Comparison of ENCODE assay signal across 22 mouse cellular contexts in the genomic region with DNA sequence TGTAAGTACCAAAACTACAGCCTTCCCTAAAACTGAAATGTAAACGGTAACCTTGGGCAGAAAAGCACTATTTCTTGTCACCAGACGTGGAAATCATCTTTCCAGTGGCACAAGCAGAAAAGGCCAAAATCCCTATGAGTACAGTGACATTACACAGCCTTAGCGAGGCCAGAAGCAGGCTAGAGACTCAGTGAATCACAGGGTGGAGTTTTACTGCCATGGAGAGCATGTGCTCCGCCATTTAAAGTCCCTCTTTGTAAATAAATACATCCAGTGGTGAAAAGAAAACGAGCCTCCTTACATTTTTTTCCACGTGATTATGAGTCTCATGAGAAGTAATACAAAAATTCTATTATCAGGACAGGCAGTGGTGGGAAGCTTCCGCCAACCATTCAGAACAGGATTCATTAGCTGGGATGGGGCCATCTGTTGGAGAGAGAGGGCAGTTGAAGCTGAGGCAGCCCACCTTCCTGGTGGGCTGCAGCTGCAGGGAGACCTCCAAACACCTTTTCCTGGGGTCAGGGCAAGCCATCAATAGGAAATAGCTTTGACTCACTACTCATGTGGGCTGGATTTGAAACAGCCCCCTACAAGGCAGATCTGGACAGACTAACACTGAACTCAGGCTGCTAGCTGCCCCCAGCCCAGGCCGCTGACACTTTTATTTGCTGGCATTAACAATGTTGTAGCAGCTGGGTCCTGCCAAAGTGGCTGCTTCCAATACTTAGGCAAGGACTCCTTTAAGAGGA.
DNase-seq lines count a peak whose midpoint lies in the region; ATAC-seq lines count a peak whose summit lies in the region.
"Had no signal": no experiment of that assay in that cellular context is flagged by ENCODE, and none has a peak within 500 bp of the region (broad histone marks: within the 10 kb centered on the region; RNA-seq: fewer than 3 reads in every experiment).

No protein-coding gene starts in this region.

- H3K4me3 ChIP-seq in midbrain, embryonic 14.5 days (replicated peaks; ENCODE audit: low read depth, low read length): no peak overlapping the region
- H3K4me3 ChIP-seq in midbrain, embryonic 10.5 days: no peak overlapping the region
- no peak overlapping the region for H3K4me3 ChIP-seq in limb, embryonic 11.5 days (ENCODE audit: low read depth, low read length)
- H3K4me3 ChIP-seq in kidney, embryonic 16.5 days (ENCODE audit: low read length): no peak overlapping the region
- H3K4me3 ChIP-seq: embryonic facial prominence, embryonic 10.5 days; heart, embryonic 15.5 days had no signal

- no peak overlapping the region for H3K27ac ChIP-seq in midbrain, embryonic 14.5 days (replicated peaks; ENCODE audit: low read depth, low read length)
- H3K27ac ChIP-seq in midbrain, embryonic 10.5 days (replicated peaks): no peak overlapping the region
- peak overlapping the region; percentile 70 for H3K27ac ChIP-seq in limb, embryonic 11.5 days (replicated peaks; ENCODE audit: low read depth, low read length)
- no peak overlapping the region for H3K27ac ChIP-seq in kidney, embryonic 16.5 days (ENCODE audit: low read length)
- H3K27ac ChIP-seq: embryonic facial prominence, embryonic 10.5 days; heart, embryonic 15.5 days had no signal

- no peak overlapping the region for H3K9ac ChIP-seq in midbrain, embryonic 14.5 days (replicated peaks; ENCODE audit: low read length)
- H3K9ac ChIP-seq in limb, embryonic 11.5 days (ENCODE audit: low read length): no peak overlapping the region
- no peak overlapping the region for H3K9ac ChIP-seq in kidney, embryonic 16.5 days (replicated peaks; ENCODE audit: low read length)
- H3K9ac ChIP-seq: forebrain, postnatal 0 days; heart, embryonic 15.5 days; liver, postnatal 0 days had no signal

- peaks cover 6% of the 10 kb centered on the region; the same call in 1 of the 2 replicates for H3K4me1 ChIP-seq in midbrain, embryonic 14.5 days (ENCODE audit: control insufficient read depth, insufficient read depth, low read length)
- H3K4me1 ChIP-seq in midbrain, embryonic 10.5 days: peaks cover 15% of the 10 kb centered on the region
- H3K4me1 ChIP-seq in limb, embryonic 11.5 days (ENCODE audit: control insufficient read depth, insufficient read depth, low read length): peaks cover 44% of the 10 kb centered on the region
- no peaks in the 10 kb centered on the region for H3K4me1 ChIP-seq in kidney, embryonic 16.5 days (ENCODE audit: insufficient read depth, low read length)
- H3K4me1 ChIP-seq: heart, embryonic 15.5 days had no signal

- H3K4me2 ChIP-seq in midbrain, embryonic 14.5 days (ENCODE audit: low read length): no peak overlapping the region
- no peak overlapping the region for H3K4me2 ChIP-seq in limb, embryonic 11.5 days (ENCODE audit: low read depth, severe bottlenecking)
- H3K4me2 ChIP-seq in kidney, embryonic 16.5 days (replicated peaks; ENCODE audit: low read depth, low read length): no peak overlapping the region
- H3K4me2 ChIP-seq: heart, embryonic 15.5 days; liver, embryonic 11.5 days; midbrain, embryonic 11.5 days had no signal

- no peaks in the 10 kb centered on the region for H3K9me3 ChIP-seq in midbrain, embryonic 14.5 days (ENCODE audit: control insufficient read depth, low read length)
- H3K9me3 ChIP-seq in midbrain, embryonic 10.5 days (replicated peaks): no peaks in the 10 kb centered on the region
- no peaks in the 10 kb centered on the region for H3K9me3 ChIP-seq in limb, embryonic 11.5 days (ENCODE audit: control insufficient read depth, low read length)
- no peaks in the 10 kb centered on the region for H3K9me3 ChIP-seq in kidney, embryonic 16.5 days (ENCODE audit: low read length)
- H3K9me3 ChIP-seq: embryonic facial prominence, embryonic 10.5 days; G1E; heart, embryonic 15.5 days had no signal

- peak; percentile 71 for DNase-seq in heart, adult 11 months
- no peak for DNase-seq in heart, postnatal 14 days
- peak; percentile 29 for DNase-seq in midbrain, embryonic 14.5 days
- no peak for DNase-seq in midbrain, embryonic 10.5 days (ENCODE audit: low spot score)
- peak; percentile 83 for DNase-seq in limb, embryonic 11.5 days (ENCODE audit: low spot score)
- DNase-seq in layer of hippocampus, adult 8-10 months (ENCODE audit: low spot score in 2 of 2): no peak
- DNase-seq: cerebellum, adult 18-20 months; cerebellum, postnatal 25 days; forebrain, postnatal 0 days; gastrocnemius, postnatal 25 days; kidney, adult 2 months; kidney, postnatal 10 days; liver, postnatal 0 days had no signal

- H3K27me3 ChIP-seq in midbrain, embryonic 14.5 days (ENCODE audit: control insufficient read depth, insufficient read depth, low read length): no peaks in the 10 kb centered on the region
- 0 out of 2 replicates have a peak, but pooled peaks cover 4% of the 10 kb centered on the region for H3K27me3 ChIP-seq in midbrain, embryonic 10.5 days (ENCODE audit: low read depth, poor library complexity, severe bottlenecking)
- no peaks in the 10 kb centered on the region for H3K27me3 ChIP-seq in limb, embryonic 11.5 days (ENCODE audit: control insufficient read depth, insufficient read depth, low read length)
- no peaks in the 10 kb centered on the region for H3K27me3 ChIP-seq in kidney, embryonic 16.5 days (ENCODE audit: insufficient read depth, low read length)
- H3K27me3 ChIP-seq: CH12.LX; heart, embryonic 15.5 days had no signal

- no peaks in the 10 kb centered on the region for H3K36me3 ChIP-seq in midbrain, embryonic 14.5 days (ENCODE audit: control insufficient read depth, insufficient read depth, low read length)
- no peaks in the 10 kb centered on the region for H3K36me3 ChIP-seq in midbrain, embryonic 10.5 days
- H3K36me3 ChIP-seq in limb, embryonic 11.5 days (ENCODE audit: control insufficient read depth, insufficient read depth, low read length): no peaks in the 10 kb centered on the region
- H3K36me3 ChIP-seq in kidney, embryonic 16.5 days (ENCODE audit: insufficient read depth, low read length): no peaks in the 10 kb centered on the region
- H3K36me3 ChIP-seq: embryonic facial prominence, embryonic 10.5 days; G1E; heart, embryonic 15.5 days had no signal

- 72% methylated on average over 8 of the region's 8 CpGs for WGBS in midbrain, embryonic 14.5 days
- 86% methylated on average over 8 of the region's 8 CpGs for WGBS in midbrain, embryonic 10.5 days
- 29% methylated on average over 8 of the region's 8 CpGs for WGBS in limb, embryonic 11.5 days
- WGBS in kidney, embryonic 16.5 days: 61% methylated on average over 8 of the region's 8 CpGs

- no peak for ATAC-seq in midbrain, embryonic 14.5 days (ENCODE audit: low FRiP score, low TSS enrichment)
- peak; percentile 76 for ATAC-seq in limb, embryonic 11.5 days (ENCODE audit: insufficient number of reproducible peaks, low FRiP score, low TSS enrichment, low read depth)
- ATAC-seq in kidney, embryonic 16.5 days (ENCODE audit: low FRiP score, low TSS enrichment): no peak
- ATAC-seq: forebrain, postnatal 0 days; liver, postnatal 0 days; lung, postnatal 0 days; Patski had no signal

- intact Hi-C loops in heart, postnatal 14 days (cut with DNase I): no loop called here

Comparison
In these comparisons a context has a peak if more than half of its experiments do, and no peak if none do; other contexts are left out.
1. DNase-seq: peak in heart, adult 11 months (single experiment), midbrain, embryonic 14.5 days (single experiment) and limb, embryonic 11.5 days (single experiment); none in heart, postnatal 14 days (0 of 2), midbrain, embryonic 10.5 days (single experiment) and layer of hippocampus, adult 8-10 months (0 of 2).